Mouse (Mus musculus) stomach, embryonic 15.5 days (tissue): Measurements from ENCODE around the gene Sult1d1. TPM values are rescaled to one million over a fixed set of nuclear protein-coding genes. Genes with fewer than 3 reads are reported as not detected.
A peak's percentile ranks its signal among the peaks of the same experiment; 100 is the strongest.
"Not testable (repeated sequence)": the region's sequence is repeated elsewhere in the genome, so short reads cannot be mapped to it uniquely, and the experiment has no call there.

Source experiments
- ATAC-seq: fragments of 200-750 bp; cut with Nextera tagmentation; 2 replicates; pipeline ENCODE4 v1.8.0; 2017; ENCODE audit warnings: low read depth, moderate number of reproducible peaks, moderate TSS enrichment; ENCODE audit not compliant: insufficient read depth, low FRiP score
- H3K27ac ChIP-seq: fragments of 300-500 bp; sonication (generic); 2 replicates; pipeline ENCODE4 v1.5.1; 2015; ENCODE audit warnings: mild to moderate bottlenecking, inconsistent platforms
- H3K27me3 ChIP-seq: fragments of 300-500 bp; sonication (generic); replicated peaks from 2 replicates; pipeline ENCODE4 v1.6.1; 2015; ENCODE audit warnings: inconsistent platforms
- H3K36me3 ChIP-seq: fragments of 300-500 bp; sonication (generic); 2 replicates; pipeline ENCODE4 v1.6.1; 2015; ENCODE audit warnings: inconsistent platforms
- H3K4me1 ChIP-seq: fragments of 300-500 bp; sonication (generic); 2 replicates; pipeline ENCODE4 v1.6.1; 2015; ENCODE audit warnings: inconsistent platforms
- H3K4me2 ChIP-seq: fragments of 300-500 bp; sonication (generic); 2 replicates; pipeline ENCODE4 v1.6.1; 2015; ENCODE audit warnings: mild to moderate bottlenecking, inconsistent platforms
- H3K4me3 ChIP-seq: fragments of 300-500 bp; sonication (generic); replicated peaks from 2 replicates; pipeline ENCODE4 v1.5.1; 2015; ENCODE audit warnings: inconsistent platforms
- H3K9ac ChIP-seq: fragments of 300-500 bp; sonication (generic); 2 replicates; pipeline ENCODE4 v1.6.1; 2015; ENCODE audit warnings: inconsistent platforms
- H3K9me3 ChIP-seq: fragments of 300-500 bp; sonication (generic); 2 replicates; pipeline ENCODE4 v1.6.1; 2016; ENCODE audit warnings: inconsistent platforms
- WGBS: fragments of 180-500 bp; shearing (Covaris S2); methylation state at CpG from one replicate; pipeline ENCODE4 v1.1.7; 2015; 5-methylcytosine and 5-hydroxymethylcytosine counted together
- microRNA-seq: library from miRNA; unstranded; fragments of <30 nt; microRNA quantifications from one replicate; pipeline ENCODE4, GENCODE M21; 2016
- polyA plus RNA-seq: library from polyadenylated mRNA; unstranded; fragments of >200 nt; fragmentation: Nextera tagmentation; extraction: Ambion mirVana; gene quantifications from 2 replicates; pipeline ENCODE4 v1.2.1, GENCODE M21; 2015

The Sult1d1 gene
- polyA plus RNA-seq, 1 experiment from 2014 or later = 30.7 TPM

DNA sequence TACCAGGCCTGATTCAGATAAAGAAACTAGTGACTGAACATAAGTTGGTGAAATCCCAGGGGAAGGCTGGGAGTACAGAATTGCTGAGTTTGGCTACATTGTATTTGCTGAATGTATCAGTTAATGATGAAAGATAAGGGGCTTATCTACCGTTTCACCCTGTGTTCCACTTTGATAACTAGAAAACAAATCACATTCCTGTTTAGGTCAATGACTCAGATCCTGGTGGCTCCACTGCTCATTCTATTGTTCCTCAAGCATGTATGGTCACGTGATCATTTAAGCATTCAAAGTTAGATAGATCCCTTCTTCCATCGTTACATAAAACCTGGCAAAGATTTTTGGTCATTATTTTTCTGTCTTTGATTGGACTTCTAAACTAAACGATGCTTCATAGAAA lies 6.3 kb downstream of the Sult1d1 start:
- no peaks in the 10 kb centered on the region for H3K4me1 ChIP-seq
- H3K27ac ChIP-seq = no peak overlapping the region
- no peak overlapping the region for H3K9ac ChIP-seq
- no peak for ATAC-seq
- no peak overlapping the region for H3K4me3 ChIP-seq
- no peak overlapping the region for H3K4me2 ChIP-seq
- H3K27me3 ChIP-seq = no peaks in the 10 kb centered on the region
- no peaks in the 10 kb centered on the region for H3K36me3 ChIP-seq
- 65% methylated on average over 4 of the region's 4 CpGs for WGBS
- H3K9me3 ChIP-seq = no peaks in the 10 kb centered on the region

DNA sequence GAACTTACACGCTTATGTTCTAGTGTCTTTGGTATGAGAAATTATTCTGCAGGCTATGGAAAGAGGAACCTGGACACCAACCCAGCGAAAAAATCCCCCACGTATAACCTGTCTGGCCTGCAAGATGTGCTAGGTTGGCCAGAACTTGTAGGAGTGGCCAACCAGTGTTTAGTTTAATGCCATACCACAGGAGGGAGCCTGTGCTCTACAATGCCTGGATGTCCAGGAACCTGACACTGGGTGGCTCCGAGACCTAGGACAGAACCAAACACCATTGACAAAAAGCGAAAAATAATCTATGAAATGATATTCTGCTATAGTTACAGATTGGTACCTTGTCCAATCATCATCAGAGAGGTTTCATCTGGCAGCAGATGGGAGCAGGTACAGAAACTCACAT lies 8.7 kb downstream of the Sult1d1 start:
- Histone ChIP-seq H3K9ac (no peak overlapping the region), H3K36me3 (no peaks in the 10 kb centered on the region), H3K27ac (no peak overlapping the region), H3K4me2 (no peak overlapping the region), H3K27me3 (no peaks in the 10 kb centered on the region), H3K4me1 (no peaks in the 10 kb centered on the region), H3K9me3 (no peaks in the 10 kb centered on the region), H3K4me3 (no peak overlapping the region)
- WGBS = 80% methylated on average over 5 of the region's 5 CpGs
- no peak for ATAC-seq

DNA sequence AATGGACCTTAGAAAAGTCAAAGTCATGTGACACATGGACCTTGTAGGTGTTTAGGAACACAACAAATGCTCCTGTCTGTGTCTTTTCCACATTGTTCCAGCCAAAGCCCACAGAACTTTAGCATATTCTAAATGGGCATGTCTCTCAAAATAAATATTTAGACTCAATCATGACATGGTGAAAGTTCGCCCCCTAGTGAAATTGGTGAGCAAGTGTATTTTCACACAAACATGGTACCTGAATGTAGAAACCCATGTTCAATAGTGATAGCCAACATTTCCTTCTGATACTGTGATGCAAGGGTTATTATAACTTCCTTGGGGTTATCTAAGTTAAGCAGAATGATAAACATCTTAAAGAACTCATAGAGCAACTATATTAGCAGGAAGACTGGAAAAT lies 17.9 kb downstream of the Sult1d1 start:
- H3K4me3 ChIP-seq = no peak overlapping the region
- no peaks in the 10 kb centered on the region for H3K36me3 ChIP-seq
- H3K4me1 ChIP-seq = no peaks in the 10 kb centered on the region
- WGBS = 43% methylated on average over 1 of the region's 1 CpGs
- H3K9ac ChIP-seq = no peak overlapping the region
- no peaks in the 10 kb centered on the region for H3K9me3 ChIP-seq
- no peak overlapping the region for H3K27ac ChIP-seq
- H3K4me2 ChIP-seq = no peak overlapping the region
- no peaks in the 10 kb centered on the region for H3K27me3 ChIP-seq
- ATAC-seq = no peak

DNA sequence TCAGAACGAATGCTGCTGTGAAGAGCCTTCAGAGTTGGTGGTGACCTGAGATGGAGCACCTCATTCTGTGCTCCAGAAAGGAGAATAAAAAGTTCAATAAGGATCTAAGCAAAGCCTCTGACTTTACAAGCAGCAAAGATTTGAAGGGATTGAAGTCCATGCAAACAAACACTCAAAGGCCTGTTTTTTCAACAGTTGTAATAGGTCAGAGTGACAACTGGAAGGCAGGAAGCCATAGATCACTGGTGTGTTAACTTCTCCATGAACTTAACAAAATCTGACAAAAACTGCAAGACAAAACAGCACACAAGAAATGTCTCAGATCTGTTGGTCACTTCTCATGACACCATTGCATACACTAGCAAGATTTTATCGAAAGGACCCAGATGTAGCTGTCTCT lies 30.7 kb downstream of the Sult1d1 start, which contains the start of gene Sult1b1:
TSS of gene Sult1b1 (minus strand) at position 85 of the 400 bp plus-strand sequence.
- no peak within 1 kb of the TSS for H3K27ac ChIP-seq
- no peaks in the 10 kb centered on the region for H3K4me1 ChIP-seq
- no peaks in the 10 kb centered on the region for H3K27me3 ChIP-seq
- no peak within 1 kb of the TSS for H3K4me3 ChIP-seq
- H3K4me2 ChIP-seq = no peak within 1 kb of the TSS
- no peak for ATAC-seq
- no peak within 1 kb of the TSS for H3K9ac ChIP-seq
- WGBS = 76% methylated on average over 2 of the region's 2 CpGs
- no peaks in the 10 kb centered on the region for H3K36me3 ChIP-seq
- no peaks in the 10 kb centered on the region for H3K9me3 ChIP-seq

DNA sequence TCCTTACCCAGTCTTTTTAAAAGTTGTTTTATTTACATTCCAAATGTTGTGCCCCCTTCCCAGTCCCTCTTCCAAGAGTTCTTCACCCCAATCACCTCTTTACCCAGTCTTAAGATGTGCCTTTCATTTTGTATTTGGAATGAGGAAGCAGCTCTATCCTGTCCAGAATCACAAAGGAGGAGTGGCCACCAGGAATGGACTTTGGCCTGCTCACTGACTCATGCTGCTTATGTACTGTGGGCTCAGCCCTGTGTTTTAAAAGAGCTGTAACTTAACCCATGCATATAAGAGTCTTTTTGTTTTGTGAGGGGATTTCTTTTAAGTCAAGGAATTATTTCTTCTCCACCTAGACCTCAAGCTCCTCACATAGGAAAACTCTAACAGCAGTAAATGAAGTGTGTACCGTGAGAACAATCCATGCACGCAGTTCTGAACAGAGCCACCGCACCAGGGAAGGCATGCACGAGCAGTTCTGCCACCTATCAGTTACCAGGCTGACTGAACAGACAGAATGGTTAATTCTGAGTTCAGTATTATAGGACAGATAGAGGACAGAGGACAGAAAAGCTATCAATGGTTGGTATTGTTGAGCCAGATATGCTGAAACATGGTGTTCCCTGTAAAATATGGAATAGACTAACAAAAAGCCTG lies 32.7 kb downstream of the Sult1d1 start:
- ATAC-seq = peak; percentile 95
- Histone ChIP-seq H3K9ac (no peak overlapping the region), H3K27me3 (no peaks in the 10 kb centered on the region), H3K36me3 (no peaks in the 10 kb centered on the region), H3K4me1 (no peaks in the 10 kb centered on the region), H3K4me2 (no peak overlapping the region), H3K27ac (peak overlapping the region; percentile 66), H3K9me3 (no peaks in the 10 kb centered on the region), H3K4me3 (no peak overlapping the region)
- WGBS = 63% methylated on average over 4 of the region's 4 CpGs

DNA sequence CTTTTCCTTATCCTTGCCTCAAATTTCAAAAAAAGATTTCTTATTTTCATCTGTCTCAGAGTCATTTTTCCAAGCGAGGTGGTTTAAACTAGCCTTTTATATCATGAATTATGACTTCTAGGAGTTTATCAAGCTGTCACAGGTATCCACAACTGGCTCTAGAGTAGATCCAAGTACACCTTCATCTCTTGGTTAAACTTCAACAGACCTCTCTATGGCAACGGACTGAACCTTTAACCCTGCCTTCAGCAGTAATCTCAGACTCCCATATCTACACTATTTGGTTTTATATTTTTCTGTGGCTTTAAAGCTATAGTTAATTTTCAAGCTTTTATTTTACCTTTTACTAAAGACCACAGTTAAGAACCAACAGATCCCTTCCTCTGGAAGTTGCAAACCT lies 36.5 kb downstream of the Sult1d1 start:
- Histone ChIP-seq H3K9ac (no peak overlapping the region), H3K27ac (peak overlapping the region; percentile 59; the same call in 1 of the 2 replicates), H3K4me1 (no peaks in the 10 kb centered on the region), H3K36me3 (no peaks in the 10 kb centered on the region), H3K4me2 (no peak overlapping the region), H3K27me3 (no peaks in the 10 kb centered on the region), H3K4me3 (no peak overlapping the region), H3K9me3 (no peaks in the 10 kb centered on the region)
- WGBS = 38% methylated on average over 2 of the region's 2 CpGs
- ATAC-seq = peak; percentile 87

DNA sequence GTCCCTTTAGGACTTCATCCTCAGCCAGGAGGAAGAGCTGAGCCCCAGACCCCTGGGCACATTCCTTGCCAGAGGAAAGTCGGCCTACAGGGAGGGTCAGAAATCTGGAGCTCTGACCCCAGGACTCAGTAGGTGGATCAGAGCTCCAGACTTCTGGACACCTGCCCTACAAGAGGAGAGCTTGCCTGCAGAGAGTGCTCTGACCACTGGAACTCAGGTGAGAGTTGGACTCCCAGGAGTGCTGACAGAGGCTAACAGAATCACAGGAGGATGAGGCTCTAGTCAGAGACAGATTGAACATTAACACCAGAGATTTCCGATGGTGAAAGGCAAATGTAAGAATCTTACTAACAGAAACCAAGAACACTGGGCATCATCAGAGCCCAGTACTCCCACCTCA lies 45.3 kb downstream of the Sult1d1 start:
- H3K4me2 ChIP-seq, ATAC-seq, H3K4me1 ChIP-seq, H3K36me3 ChIP-seq, H3K27ac ChIP-seq, H3K27me3 ChIP-seq, H3K9me3 ChIP-seq, H3K9ac ChIP-seq, H3K4me3 ChIP-seq: not testable (repeated sequence)
- WGBS = 71% methylated on average over 2 of the region's 2 CpGs

DNA sequence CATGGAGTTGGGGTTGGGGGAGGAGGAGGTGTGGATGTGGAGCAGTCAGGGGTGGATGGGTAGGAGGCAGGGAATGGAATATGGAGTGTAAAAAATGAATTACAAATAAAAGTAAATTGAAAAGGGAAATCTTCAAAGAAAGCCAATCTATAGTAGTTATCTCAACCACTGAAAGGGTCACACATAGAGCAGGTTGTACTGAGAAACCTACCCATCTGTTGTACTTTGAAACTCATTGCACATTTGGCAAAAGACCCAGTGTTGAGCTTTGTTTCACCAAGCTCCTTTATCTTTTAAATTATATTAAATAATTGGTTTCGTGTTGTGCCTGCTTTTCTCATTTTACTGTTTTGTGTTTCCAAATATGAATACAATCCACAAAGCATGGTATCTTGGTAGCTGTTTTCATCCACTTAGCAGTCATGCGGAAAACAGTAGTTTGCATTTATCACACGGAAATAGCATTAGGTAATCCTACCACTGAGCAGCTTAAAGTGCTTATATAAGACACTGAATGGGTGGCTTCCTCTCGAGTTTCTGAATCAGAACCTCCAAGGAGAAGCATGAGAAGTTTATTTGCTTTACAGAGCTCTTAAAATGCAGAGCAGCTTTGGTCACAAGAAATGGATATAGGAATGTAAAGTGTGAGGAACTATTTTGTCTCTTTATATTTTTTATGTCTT lies 62.9 kb downstream of the Sult1d1 start:
- H3K4me1 ChIP-seq = no peaks in the 10 kb centered on the region
- H3K27ac ChIP-seq = no peak overlapping the region
- 62% methylated on average over 4 of the region's 4 CpGs for WGBS
- no peaks in the 10 kb centered on the region for H3K9me3 ChIP-seq
- H3K4me2 ChIP-seq = no peak overlapping the region
- ATAC-seq = no peak
- H3K4me3 ChIP-seq = no peak overlapping the region
- H3K27me3 ChIP-seq = no peaks in the 10 kb centered on the region
- H3K9ac ChIP-seq = no peak overlapping the region
- no peaks in the 10 kb centered on the region for H3K36me3 ChIP-seq

Small RNA genes lying within 50 kb of the gene (microRNA-seq; reads per million reads assigned to microRNA genes)
- 1.4 reads per million for gene Mir3969

Other genes with a start within 250 kb of the Sult1d1 start
- 0.37 and 0.77 TPM in 2 replicates for gene Ugt2a3, start 231.8 kb downstream of the Sult1d1 start, polyA plus RNA-seq
- not detected in 2 replicates for gene Ugt2b38, start 144.8 kb downstream of the Sult1d1 start, polyA plus RNA-seq
- not detected in 2 replicates for gene Ugt2a2, start 86.8 kb downstream of the Sult1d1 start, polyA plus RNA-seq
- not detected in 2 replicates for gene Gm43638, start 82.2 kb downstream of the Sult1d1 start, polyA plus RNA-seq
- gene Ugt2a1, start 78.2 kb downstream of the Sult1d1 start, polyA plus RNA-seq = not detected in 2 replicates
- 17.8 and 19.0 TPM in 2 replicates for gene Sult1b1, start 30.8 kb downstream of the Sult1d1 start, polyA plus RNA-seq
- 0.14 TPM in 1 of 2 replicates, not detected in the other for gene Sult1e1, start 22.6 kb upstream of the Sult1d1 start, polyA plus RNA-seq
- gene Csn1s1, start 97.2 kb upstream of the Sult1d1 start, polyA plus RNA-seq = not detected in 2 replicates
- gene Csn2, start 130.6 kb upstream of the Sult1d1 start, polyA plus RNA-seq = not detected in 2 replicates
- not detected in 2 replicates for gene Csn1s2a, start 205.5 kb upstream of the Sult1d1 start, polyA plus RNA-seq
- not detected in 2 replicates for gene Csn1s2b, start 239.1 kb upstream of the Sult1d1 start, polyA plus RNA-seq